Mouse (Mus musculus) retina, adult 2 months (tissue): Measurements from ENCODE around the gene Vmn2r96.
"Not testable (repeated sequence)": the region's sequence is repeated elsewhere in the genome, so short reads cannot be mapped to it uniquely, and the experiment has no call there.

Experiments used
- DNase-seq: peaks from one replicate; pipeline ENCODE4 v3.0.0-alpha.2; 2012; ENCODE audit warnings: low read depth, low spot score

The Vmn2r96 gene

GRCm38 (mm10) chr17:18572851-18573250 is at the start of gene Vmn2r96:
Vmn2r96 (plus strand) TSS chr17:18573151.
- not testable (repeated sequence) for DNase-seq

GRCm38 (mm10) chr17:18523371-18523770 is 49.6 kb upstream of the Vmn2r96 start:
- no peak for DNase-seq

DNA sequence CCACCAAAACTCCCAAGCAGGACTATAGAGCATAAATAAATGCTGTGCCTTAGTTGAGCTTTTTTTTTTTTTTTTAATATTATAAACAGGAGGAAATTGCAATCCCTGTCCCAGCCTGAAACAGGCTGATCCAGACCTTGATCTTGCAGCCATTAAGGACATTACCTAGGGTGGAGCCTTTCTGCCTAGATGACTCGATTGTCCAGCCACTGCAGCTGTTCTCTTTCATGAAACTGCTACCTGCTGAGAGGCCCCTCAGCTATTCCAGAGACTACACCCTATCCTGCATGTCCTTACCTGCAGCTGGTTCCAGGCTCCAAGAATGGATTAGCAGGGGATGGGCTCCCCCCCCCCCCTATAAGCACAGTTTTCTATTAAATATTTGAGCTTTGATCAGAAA is 49.0 kb upstream of the Vmn2r96 start:
- DNase-seq: no peak

DNA sequence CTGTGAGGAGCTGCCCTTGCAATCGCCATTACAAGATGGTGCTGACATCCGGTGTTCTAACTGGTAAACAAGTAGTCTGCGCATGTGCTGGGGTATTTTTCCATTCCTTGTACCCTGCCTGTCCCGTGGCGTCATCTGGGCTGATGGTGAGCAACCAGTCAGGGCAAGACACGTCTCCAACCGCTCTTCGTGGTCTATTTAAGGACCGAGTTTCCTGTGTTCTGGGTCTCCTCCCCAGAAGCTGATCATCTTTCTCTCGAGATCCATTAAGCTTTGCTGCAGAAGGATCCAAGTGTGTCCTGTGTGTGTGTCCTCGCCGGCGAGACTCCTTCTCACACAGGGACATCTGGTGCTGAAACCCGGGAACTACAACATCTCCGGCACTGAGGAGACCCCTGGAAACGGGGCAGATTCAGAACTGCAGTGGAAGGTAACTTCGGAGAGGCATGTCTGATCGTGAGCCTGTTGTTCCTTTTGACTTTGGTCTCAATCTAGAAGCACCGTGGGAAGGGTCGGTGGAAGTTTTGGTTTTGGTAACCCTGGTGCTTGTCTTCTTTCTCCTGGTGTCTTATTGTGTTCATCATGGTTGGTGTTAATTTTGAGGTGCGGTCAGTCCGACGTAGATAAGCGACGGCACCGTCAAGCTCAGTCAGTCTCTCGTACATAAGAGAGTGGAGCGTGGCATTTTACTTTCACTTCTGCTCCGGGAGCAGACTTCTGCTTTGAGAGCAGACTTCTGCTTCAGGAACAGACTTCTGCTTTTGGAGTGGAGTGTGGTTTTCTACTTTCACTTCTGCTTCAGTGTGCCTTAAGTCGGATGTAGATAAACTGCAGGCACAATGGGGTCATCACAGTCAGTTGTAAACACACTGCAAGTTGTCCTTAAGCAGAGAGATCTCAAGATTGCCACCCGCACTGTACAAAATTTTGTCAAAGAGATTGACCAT is 14.5 kb upstream of the Vmn2r96 start:
- not testable (repeated sequence) for DNase-seq

DNA sequence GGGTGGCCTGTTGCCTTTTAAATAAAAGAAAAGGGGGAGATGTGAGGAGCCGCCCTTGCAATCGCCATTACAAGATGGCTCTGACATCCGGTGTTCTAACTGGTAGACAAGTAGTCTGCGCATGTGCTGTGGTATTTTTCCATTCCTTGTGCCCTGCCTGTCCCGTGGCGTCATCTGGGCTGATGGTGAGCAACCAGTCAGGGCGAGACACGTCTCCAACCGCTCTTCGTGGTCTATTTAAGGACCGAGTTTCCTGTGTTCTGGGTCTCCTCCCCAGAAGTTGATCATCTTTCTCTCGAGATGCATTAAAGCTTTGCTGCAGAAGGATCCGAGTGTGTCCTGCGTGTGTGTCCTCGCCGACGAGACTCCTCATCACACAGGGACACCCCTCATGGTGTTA is 6.8 kb upstream of the Vmn2r96 start:
- DNase-seq: not testable (repeated sequence)

GRCm38 (mm10) chr17:18615151-18615550 is 42.2 kb downstream of the Vmn2r96 start:
- not testable (repeated sequence) for DNase-seq

DNA sequence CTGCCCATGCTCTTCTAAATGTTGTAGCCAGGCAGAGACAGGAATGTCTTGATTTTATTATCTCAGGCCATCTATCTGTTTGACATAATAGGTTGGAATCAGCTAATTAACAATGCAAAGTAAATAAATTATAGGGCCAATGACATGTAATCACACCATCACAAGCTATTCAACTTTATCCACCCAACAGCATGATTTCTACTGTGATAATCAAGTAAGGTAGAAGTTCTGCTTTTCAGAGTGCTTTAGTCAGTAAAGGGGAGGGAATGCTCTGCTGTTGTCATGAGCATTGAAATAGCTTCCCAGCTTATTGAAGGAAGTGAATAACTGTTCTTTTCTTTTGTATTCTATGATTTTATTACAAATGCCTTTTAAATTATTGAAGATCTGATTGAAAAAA is 53.6 kb downstream of the Vmn2r96 start:
- DNase-seq: no peak
